Mouse (Mus musculus): Measurements from ENCODE around the gene Vwa8.

- TF ChIP-seq CTCF (IDR thresholded peaks at IDR 0.05; ENCODE audit: borderline replicate concordance, control insufficient read depth, extremely low read depth, insufficient read depth, low read length, poor library complexity) (no peak), POLR2A (IDR thresholded peaks at IDR 0.05; ENCODE audit: control insufficient read depth, extremely low read depth, insufficient read depth, low read length, poor library complexity) (no peak)
Measured at GRCm38 (mm10) chr14:78851366-78851765, 2.5 kb downstream of the Vwa8 start.
